Mouse (Mus musculus): ENCODE results near the gene Fhad1. TPM values are rescaled to one million over a fixed set of nuclear protein-coding genes. Genes with fewer than 3 reads are reported as not detected.
A peak's percentile ranks its signal among the peaks of the same experiment; 100 is the strongest.

Gene Fhad1
- polyA plus RNA-seq, 1 experiment = 1.9 TPM

DNA sequence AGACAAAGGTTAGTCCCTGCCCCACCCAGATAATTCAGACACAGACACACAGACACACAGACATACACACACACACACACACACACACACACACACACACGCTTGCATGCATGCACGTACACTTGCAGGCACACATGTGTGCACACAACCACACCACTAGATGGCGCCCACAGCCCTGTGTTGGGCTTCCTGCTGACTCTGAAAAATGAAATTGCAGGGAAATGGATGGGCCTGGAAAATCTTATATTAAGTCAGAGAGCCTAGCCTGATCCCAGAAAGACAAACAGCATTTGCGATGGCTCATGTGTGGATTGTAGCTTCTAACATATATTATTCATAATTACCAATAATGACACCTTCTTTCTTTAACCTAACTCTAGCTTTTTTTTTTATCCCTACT, 38.7 kb downstream of the Fhad1 start:
- DNase-seq (ENCODE audit: low read depth) = no peak

GRCm38 (mm10) chr4:141964575-141964974, 50.3 kb downstream of the Fhad1 start:
- DNase-seq (ENCODE audit: low read depth) = no peak

GRCm38 (mm10) chr4:141963907-141964306, 51.0 kb downstream of the Fhad1 start:
- DNase-seq (ENCODE audit: low read depth) = no peak

- DNase-seq (ENCODE audit: low read depth) = no peak
These were observed 51.8 kb downstream of the Fhad1 start for GRCm38 (mm10) chr4:141962811-141963685.

- DNase-seq (ENCODE audit: low read depth) = no peak
These were observed 54.8 kb downstream of the Fhad1 start for GRCm38 (mm10) chr4:141960037-141960436.

DNA sequence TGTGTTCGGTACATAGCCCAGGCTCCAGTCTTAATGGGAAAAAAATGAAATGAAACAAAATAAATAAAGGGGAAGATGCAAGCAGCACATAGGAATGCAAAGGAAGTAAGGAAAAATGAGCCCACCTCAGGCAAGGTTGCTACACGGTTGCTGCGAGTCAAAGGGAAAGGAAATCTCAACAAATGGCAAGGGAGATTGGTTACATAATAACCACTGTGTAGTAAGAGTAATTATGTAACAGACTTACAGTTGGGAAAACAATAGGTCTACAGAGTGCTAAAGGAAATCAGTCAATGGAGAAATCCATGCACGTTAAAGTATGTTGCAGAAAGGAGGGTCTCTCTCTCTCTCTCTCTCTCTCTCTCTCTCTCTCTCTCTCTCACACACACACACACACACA, 55.3 kb downstream of the Fhad1 start:
- DNase-seq (ENCODE audit: low read depth) = peak; percentile 81

- no peak for DNase-seq (ENCODE audit: low read depth)
These were observed 56.1 kb downstream of the Fhad1 start for GRCm38 (mm10) chr4:141958614-141959375.

- DNase-seq (ENCODE audit: low read depth) = no peak
These were observed 56.7 kb downstream of the Fhad1 start for GRCm38 (mm10) chr4:141958188-141958587.

DNA sequence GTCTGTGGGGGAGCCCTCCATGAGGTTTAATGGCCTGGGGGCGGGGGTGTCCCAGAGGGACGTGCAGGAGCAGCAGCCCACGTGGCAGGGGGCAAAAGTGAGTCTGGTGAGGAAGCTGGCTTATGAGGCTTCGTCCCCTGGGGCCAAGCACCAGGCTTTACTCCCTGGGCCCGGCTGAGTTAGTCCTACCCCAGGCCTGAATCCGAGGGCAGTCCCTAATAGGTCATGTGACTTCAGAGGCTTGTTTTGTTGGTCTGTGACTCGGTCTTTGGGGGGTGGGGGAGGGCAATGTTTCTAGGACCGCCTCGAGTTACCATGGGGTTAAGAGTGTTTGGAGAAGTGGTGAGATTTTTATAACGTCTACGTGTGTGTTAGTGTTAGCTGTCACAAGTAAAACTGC, 57.1 kb downstream of the Fhad1 start:
- DNase-seq (ENCODE audit: low read depth) = no peak

- DNase-seq (ENCODE audit: low read depth) = no peak
These were observed 58.0 kb downstream of the Fhad1 start for GRCm38 (mm10) chr4:141956931-141957330.

DNA sequence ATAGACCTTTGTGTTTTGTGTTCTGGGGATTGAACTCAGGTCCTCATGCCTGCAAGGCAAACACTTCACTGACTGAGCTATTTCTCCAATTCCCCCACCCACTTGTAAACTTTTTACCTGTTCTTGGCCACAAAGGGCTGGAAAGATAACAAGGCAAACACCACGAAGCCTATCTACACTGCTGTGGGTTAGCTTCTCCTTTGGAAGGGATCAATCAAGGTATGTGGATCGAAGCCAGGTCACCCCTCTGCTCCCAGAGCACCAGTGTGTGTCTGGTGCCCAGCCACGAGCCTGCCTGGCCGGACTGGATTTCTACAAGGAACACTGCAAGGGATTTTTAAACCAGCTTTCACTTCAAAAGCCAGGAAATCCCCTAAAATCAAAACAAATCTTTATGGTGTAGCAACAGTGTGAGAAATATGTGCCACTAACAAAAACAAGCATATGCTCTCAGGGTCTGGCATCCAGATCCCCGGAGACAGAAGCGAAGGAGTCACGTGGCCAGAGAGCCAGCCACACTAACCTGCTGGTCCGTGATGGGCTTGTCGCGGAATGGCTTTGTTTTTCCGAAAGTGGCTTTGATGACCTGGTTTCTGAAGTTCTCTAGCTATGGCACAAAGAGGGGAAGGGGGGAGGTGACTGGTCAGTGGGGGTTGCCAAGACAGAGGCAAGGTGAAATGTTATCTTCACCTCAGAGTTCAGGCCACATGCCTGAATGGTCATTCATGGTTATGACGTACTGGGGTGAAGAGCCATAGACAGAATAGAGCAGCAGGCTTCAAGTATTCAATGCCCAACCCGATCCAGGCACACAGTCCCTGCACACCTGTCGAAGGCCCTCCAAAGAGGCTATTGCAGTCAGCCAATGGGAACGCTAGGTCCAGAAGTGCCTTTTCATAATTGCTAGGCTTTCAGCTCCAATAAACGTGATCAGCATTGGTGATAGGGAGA, 59.8 kb downstream of the Fhad1 start:
- no peak for DNase-seq (ENCODE audit: low read depth)

- DNase-seq (ENCODE audit: low read depth) = no peak
These were observed 61.0 kb downstream of the Fhad1 start for GRCm38 (mm10) chr4:141953859-141954258.

- no peak for DNase-seq (ENCODE audit: low read depth)
These were observed 61.6 kb downstream of the Fhad1 start for GRCm38 (mm10) chr4:141953291-141953690.

- DNase-seq (ENCODE audit: low read depth) = no peak
These were observed 62.1 kb downstream of the Fhad1 start for GRCm38 (mm10) chr4:141952824-141953223.

DNA sequence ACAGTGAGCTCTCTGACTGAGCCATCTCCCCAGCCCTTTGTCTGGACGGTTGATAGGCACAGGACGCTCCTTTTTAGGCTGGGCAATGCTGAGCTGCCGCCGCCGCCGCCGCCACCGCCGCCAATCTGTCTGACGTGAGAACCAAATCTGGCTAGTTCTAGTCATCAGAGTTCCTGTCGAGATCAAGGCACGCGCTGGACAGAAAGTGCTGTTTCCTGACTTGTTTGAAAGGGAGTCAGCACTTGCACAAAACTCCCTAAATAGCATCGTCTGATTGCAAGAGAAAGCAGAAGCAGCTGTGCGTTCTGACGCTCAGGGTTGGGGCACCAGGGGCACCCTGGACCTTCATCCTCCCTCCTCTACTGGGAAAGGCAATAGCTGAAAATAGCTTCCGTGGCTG, 62.8 kb downstream of the Fhad1 start:
- DNase-seq (ENCODE audit: low read depth) = no peak

DNA sequence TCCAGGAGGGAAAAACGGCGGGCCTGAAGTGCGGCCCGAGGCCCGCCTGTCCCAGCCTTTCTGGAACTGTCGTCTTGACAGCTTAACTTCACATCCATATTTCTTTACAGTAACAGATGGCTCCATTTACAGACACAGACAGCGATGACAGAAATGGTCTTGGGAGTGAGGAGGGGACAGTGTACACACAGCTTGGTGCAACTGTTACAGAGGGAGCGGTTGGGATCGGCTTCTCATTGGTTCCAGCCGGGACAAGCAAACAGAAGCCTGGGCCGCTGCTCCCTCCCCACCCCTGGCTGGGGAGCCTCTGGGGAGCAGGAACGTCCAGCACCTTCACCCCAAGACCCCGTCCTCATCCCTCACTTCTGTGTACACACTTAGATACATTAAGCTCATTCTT, 65.4 kb downstream of the Fhad1 start:
- DNase-seq (ENCODE audit: low read depth) = no peak

GRCm38 (mm10) chr4:141948822-141949221, 66.1 kb downstream of the Fhad1 start:
- DNase-seq (ENCODE audit: low read depth) = no peak

DNA sequence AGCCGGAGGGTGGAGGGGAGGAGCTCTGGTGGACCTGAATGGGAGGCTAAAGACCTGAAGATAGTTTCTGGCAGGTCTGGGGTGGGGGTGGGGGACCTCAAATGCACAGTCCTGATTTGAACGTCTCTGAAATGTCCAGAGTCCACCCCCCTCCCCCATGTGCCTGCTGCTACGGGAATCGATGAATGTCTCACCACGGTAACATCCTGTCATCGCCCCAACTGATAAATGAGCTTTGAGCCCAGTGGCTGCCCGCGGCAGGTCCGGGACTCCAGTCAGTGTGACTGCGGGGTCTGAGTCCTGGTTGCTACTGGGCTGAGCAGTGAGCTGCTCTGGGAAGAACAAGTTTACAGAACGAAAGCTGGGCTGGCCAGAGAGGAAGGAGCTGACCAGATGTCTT, 72.5 kb downstream of the Fhad1 start:
- no peak for DNase-seq (ENCODE audit: low read depth)

- no peak for DNase-seq (ENCODE audit: low read depth)
These were observed 73.6 kb downstream of the Fhad1 start for GRCm38 (mm10) chr4:141941289-141941688.

GRCm38 (mm10) chr4:141938535-141938934, 76.3 kb downstream of the Fhad1 start:
- no peak for DNase-seq (ENCODE audit: low read depth)

DNA sequence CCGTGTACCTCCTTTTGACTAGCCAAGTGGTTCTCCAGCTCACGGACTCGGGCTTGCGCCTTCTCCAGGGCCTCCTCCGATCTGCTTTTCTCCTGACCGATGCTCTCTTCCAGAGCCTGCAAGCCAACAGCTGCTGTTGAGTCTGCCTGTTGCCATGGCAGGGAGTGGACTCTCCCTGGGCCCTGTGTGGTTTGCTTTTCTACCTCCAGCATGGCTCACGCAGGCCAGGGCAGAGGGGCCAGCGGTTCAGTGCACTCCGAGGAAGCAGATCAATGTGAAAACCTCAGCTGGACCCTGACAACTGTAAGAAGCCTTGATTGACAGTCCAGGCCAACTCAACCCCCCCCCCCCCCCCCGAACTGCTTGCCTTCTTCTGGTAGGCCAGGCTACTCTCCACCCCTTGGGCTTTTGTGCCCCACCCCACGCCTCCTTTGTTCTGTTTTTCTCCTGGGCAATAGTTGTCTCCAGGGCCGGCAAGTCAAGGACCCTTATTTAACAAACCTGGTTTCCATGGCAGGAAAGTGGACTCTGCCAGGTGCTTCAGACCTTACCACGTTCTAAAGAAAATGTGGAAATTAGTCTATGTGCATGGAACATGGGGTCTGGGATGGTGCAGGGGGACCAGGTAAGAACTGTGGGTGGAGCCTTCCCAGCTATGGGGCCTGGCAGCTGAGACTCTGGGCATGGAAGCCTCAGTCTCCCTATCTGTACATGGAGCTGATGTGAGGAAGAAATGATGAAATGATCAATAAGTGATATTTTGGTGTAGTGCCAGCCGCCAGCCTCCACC, 81.9 kb downstream of the Fhad1 start:
- no peak for DNase-seq (ENCODE audit: low read depth)
